Mouse (Mus musculus): Measurements from ENCODE around the gene Zfp592.

DNA sequence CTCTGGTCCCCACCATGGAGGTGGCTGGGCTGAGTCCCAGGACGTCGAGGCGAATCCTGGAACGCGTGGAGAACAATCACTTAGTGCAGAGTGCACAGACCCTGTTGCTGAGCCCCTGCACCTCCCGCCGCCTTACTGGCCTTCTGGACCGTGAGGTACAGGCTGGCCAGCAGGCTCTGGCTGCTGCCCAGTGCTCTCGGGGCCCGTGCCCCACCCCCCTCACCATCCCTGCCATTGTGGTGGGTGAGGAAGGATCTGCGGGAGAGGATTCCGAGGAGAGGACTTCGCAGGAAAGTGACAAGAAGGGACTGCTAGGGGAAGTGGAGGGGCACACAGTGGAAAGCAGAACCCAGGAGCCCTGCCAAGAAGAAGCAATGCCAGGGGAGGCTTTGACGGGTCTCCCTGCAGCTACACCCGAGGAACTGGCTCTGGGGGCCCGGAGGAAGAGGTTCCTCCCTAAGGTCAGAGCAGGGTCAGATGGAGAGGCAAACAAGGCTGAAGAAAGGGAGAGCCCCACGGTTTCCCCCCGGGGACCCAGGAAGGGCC, 100.0 kb downstream of the Zfp592 start:
- TF ChIP-seq CTCF (IDR thresholded peaks at IDR 0.05; ENCODE audit: extremely low read depth, insufficient read depth, low read length) (no peak), POLR2A (IDR thresholded peaks at IDR 0.05; ENCODE audit: extremely low read depth, insufficient read depth, low read length) (no peak)
